Mouse (Mus musculus): Measurements from ENCODE around the gene Prpf4.

Prpf4 gene

GRCm38 (mm10) chr4:62437256-62437778, 28.7 kb downstream of the Prpf4 start:
- no peak for DNase-seq (ENCODE audit: low read depth)

- DNase-seq (ENCODE audit: low read depth) = no peak
Measured at GRCm38 (mm10) chr4:62437871-62438270, 29.3 kb downstream of the Prpf4 start.

GRCm38 (mm10) chr4:62439793-62440192, 31.2 kb downstream of the Prpf4 start:
- no peak for DNase-seq (ENCODE audit: low read depth)

GRCm38 (mm10) chr4:62440544-62440943, 31.9 kb downstream of the Prpf4 start:
- no peak for DNase-seq (ENCODE audit: low read depth)

- DNase-seq (ENCODE audit: low read depth) = no peak
Measured at GRCm38 (mm10) chr4:62440986-62441385, 32.4 kb downstream of the Prpf4 start.

- DNase-seq (ENCODE audit: low read depth) = peak; percentile 66
Measured at GRCm38 (mm10) chr4:62454995-62455394, 46.4 kb downstream of the Prpf4 start.

GRCm38 (mm10) chr4:62459081-62459480, 50.5 kb downstream of the Prpf4 start:
- DNase-seq (ENCODE audit: low read depth) = no peak

GRCm38 (mm10) chr4:62460348-62460747, 51.8 kb downstream of the Prpf4 start:
- DNase-seq (ENCODE audit: low read depth) = no peak

GRCm38 (mm10) chr4:62463124-62463523, 54.5 kb downstream of the Prpf4 start:
- no peak for DNase-seq (ENCODE audit: low read depth)

- DNase-seq (ENCODE audit: low read depth) = peak; percentile 28
Measured at GRCm38 (mm10) chr4:62468158-62468557, 59.6 kb downstream of the Prpf4 start.

- no peak for DNase-seq (ENCODE audit: low read depth)
Measured at GRCm38 (mm10) chr4:62470598-62471051, 62.0 kb downstream of the Prpf4 start, which contains the start of gene Wdr31. Gene Wdr31, minus strand, starts transcription at chr4:62470896.

GRCm38 (mm10) chr4:62472071-62472470, 63.5 kb downstream of the Prpf4 start:
- DNase-seq (ENCODE audit: low read depth) = no peak

- no peak for DNase-seq (ENCODE audit: low read depth)
Measured at GRCm38 (mm10) chr4:62475131-62475530, 66.5 kb downstream of the Prpf4 start.

- DNase-seq (ENCODE audit: low read depth) = peak; percentile 37
Measured at GRCm38 (mm10) chr4:62475793-62476192, 67.2 kb downstream of the Prpf4 start.
